Mouse (Mus musculus): ENCODE results near the gene Pacs2. TPM values are rescaled to one million over a fixed set of nuclear protein-coding genes. Genes with fewer than 3 reads are reported as not detected.

Pacs2 gene
- polyA plus RNA-seq, 1 experiment from 2014 or later, result 30.5 TPM

DNA sequence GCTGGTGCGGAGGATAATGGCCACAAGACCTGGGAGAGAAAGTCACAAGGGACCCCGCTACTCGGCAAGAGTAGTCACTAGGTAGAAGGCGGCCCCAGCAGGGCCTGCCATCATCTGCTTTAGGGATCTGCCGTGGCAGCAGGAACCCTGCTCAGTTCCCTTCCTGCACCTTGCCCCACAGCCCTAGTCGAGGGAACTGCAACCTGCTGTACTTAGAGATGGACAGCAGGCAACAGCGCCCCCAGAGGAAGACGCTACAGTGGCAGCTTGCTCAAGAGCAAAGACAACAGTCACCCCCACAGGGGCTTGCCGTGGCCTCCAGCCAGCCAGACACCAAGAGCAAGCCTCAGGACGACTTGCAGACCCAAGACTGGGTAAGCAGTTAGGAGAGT is 60.8 kb downstream of the Pacs2 start:
- Histone ChIP-seq H3K4me1 (peaks cover 21% of the 10 kb centered on the region), H3K4me3 (peak overlapping the region; percentile 42), H3K9me3 (no peaks in the 10 kb centered on the region), H3K27me3 (replicated peaks) (no peaks in the 10 kb centered on the region), H3K27ac (peak overlapping the region; percentile 75), H3K4me2 (replicated peaks) (peak overlapping the region; percentile 90), H3K9ac (peak overlapping the region; percentile 68), H3K36me3 (peaks cover 21% of the 10 kb centered on the region)
- WGBS, result 5% methylated on average over 10 of the region's 10 CpGs
- peak; percentile 80 for ATAC-seq (ENCODE audit: low FRiP score, low read depth)

DNA sequence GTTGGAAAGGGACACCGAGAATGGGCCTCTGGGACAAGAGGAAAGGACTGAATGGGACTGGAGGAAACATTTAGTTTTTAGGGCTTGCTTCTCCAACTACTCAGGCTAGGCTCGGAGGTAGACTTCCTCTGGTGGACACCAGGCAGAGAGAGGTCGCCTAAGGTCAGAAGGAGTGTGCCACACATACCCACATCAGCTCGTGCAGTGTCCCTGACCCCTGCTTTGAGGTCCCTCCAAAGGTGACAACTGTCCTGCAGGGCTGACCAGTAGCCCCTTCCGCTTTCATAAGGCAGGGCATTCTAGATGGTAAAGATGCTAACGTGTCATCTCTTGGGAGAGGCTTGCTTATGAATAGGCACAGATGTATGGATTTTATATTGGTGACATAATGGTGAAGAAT is 61.2 kb downstream of the Pacs2 start:
- 58% methylated on average over 6 of the region's 6 CpGs for WGBS
- Histone ChIP-seq H3K9ac (no peak overlapping the region), H3K4me1 (peaks cover 21% of the 10 kb centered on the region), H3K36me3 (peaks cover 17% of the 10 kb centered on the region), H3K9me3 (no peaks in the 10 kb centered on the region), H3K27me3 (replicated peaks) (no peaks in the 10 kb centered on the region), H3K4me2 (replicated peaks) (peak overlapping the region; percentile 90), H3K4me3 (no peak overlapping the region), H3K27ac (no peak overlapping the region)
- peak; percentile 10; the same call in 1 of the 2 replicates for ATAC-seq (ENCODE audit: low FRiP score, low read depth)

DNA sequence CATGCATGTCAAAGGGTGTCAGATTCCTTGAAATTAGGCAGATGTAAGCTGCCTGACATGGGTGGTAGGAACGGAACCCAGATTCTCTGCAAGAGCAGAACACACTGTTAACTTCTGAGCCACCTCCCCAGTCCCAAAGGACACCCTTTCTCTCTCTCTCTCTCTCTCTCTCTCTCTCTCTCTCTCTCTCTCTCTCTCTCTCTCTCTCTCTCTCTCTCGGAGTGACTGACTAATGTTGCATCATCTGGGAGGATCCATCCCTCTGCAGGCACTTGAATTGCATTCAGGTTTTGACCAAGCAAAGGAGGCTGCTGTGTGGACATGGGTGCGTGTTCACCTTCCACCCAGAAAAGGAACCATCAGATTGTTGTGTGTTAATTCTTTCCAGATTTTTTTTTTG is 73.0 kb downstream of the Pacs2 start:
- Histone ChIP-seq H3K36me3 (no peaks in the 10 kb centered on the region), H3K4me3 (no peak overlapping the region), H3K27me3 (replicated peaks) (0 out of 2 replicates have a peak, but pooled peaks cover 4% of the 10 kb centered on the region), H3K4me2 (replicated peaks) (no peak overlapping the region), H3K9me3 (no peaks in the 10 kb centered on the region), H3K9ac (no peak overlapping the region), H3K27ac (no peak overlapping the region), H3K4me1 (no peaks in the 10 kb centered on the region)
- no peak for ATAC-seq (ENCODE audit: low FRiP score, low read depth)
- WGBS, result 68% methylated on average over 3 of the region's 3 CpGs

DNA sequence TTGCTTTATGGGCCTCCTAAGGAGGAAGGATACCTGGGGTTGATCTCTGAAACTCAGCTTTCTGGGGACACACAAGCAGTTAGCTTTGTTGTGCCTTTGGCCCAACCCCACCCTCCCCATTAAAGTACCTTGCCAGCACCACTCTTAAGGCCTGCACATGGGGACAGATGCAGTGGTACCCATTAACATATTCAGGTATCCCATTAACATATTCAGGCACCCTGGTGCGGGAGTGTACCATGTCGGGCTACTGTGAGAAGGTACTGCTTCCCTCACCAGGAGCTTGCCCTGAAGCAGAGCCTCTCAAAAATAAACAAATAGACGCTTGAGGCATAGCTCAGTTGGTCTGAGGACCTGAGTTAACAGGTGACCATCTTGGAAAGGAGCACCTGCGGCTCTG is 73.7 kb downstream of the Pacs2 start:
- Histone ChIP-seq H3K36me3 (no peaks in the 10 kb centered on the region), H3K4me3 (no peak overlapping the region), H3K9ac (no peak overlapping the region), H3K4me2 (replicated peaks) (no peak overlapping the region), H3K4me1 (no peaks in the 10 kb centered on the region), H3K9me3 (no peaks in the 10 kb centered on the region), H3K27ac (no peak overlapping the region), H3K27me3 (replicated peaks) (0 out of 2 replicates have a peak, but pooled peaks cover 4% of the 10 kb centered on the region)
- ATAC-seq (ENCODE audit: low FRiP score, low read depth), result no peak
- 41% methylated on average over 4 of the region's 4 CpGs for WGBS

DNA sequence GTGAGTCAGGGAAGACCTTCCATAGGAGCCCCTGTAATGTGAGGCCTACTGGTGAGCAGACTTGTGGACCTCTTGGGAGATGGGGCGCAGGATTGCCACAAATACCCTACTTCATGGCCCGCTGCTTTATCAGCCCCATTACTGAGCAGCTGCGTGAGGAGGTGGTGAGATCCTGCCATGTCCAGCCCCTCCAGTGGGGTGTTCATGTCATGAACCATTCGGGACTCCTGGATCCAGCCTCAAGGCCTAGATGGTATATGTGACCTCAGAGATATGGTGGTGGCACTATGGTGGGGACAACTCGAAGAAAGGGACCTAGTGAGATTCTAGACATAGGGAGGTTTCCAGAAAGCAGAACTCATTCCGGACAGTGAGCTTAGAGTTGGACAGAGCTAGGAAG is 74.8 kb downstream of the Pacs2 start:
- no peak overlapping the region for H3K9ac ChIP-seq
- no peaks in the 10 kb centered on the region for H3K4me1 ChIP-seq
- H3K27me3 ChIP-seq (replicated peaks), result 0 out of 2 replicates have a peak, but pooled peaks cover 4% of the 10 kb centered on the region
- H3K36me3 ChIP-seq, result no peaks in the 10 kb centered on the region
- H3K9me3 ChIP-seq, result no peaks in the 10 kb centered on the region
- no peak for ATAC-seq (ENCODE audit: low FRiP score, low read depth)
- WGBS, result 86% methylated on average over 6 of the region's 6 CpGs
- no peak overlapping the region for H3K4me3 ChIP-seq
- H3K4me2 ChIP-seq (replicated peaks), result no peak overlapping the region
- no peak overlapping the region for H3K27ac ChIP-seq

DNA sequence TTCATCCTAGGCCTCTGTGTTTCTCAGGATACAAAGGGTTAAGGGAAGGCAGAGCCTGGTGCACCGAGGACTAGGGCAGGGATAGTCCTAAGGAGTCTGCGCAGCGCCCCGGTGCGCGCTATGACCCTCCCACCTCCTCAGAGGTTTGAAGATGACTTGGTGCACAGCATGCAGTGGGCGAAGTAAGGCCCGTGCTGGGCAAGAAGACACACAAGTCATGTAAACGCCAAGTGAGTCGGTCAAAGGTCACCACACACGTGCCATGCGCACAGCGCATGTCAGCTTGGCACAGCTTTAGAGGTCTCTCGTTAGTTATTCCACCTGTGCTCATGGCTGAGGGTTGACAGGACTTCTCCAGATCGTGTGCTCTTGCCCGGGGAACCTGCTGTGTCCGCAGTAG is 75.7 kb downstream of the Pacs2 start:
- H3K4me1 ChIP-seq, result no peaks in the 10 kb centered on the region
- H3K27ac ChIP-seq, result no peak overlapping the region
- no peaks in the 10 kb centered on the region for H3K9me3 ChIP-seq
- 83% methylated on average over 17 of the region's 17 CpGs for WGBS
- H3K36me3 ChIP-seq, result no peaks in the 10 kb centered on the region
- no peak for ATAC-seq (ENCODE audit: low FRiP score, low read depth)
- H3K4me3 ChIP-seq, result no peak overlapping the region
- 0 out of 2 replicates have a peak, but pooled peaks cover 4% of the 10 kb centered on the region for H3K27me3 ChIP-seq (replicated peaks)
- H3K4me2 ChIP-seq (replicated peaks), result no peak overlapping the region
- no peak overlapping the region for H3K9ac ChIP-seq

DNA sequence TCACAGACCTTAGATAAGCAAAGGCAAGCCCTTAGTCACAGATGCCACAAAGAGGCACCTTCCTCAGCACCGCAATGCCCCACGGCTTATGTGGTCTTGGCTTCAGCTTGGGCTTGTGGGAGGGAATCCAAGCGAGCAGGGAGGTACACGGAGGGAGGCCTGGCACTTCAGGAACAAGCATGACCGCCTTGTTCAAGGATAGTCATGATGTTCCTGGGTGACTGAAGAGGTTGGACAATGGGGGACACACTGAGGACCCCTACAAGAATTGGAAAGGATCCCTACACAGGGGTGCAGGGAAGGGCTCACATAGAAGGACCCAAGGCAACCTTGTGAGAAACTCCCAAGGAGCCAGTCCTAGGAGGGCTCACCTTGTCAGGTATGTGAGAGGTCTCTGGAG is 82.7 kb downstream of the Pacs2 start:
- Histone ChIP-seq H3K9me3 (no peaks in the 10 kb centered on the region), H3K4me2 (replicated peaks) (peak overlapping the region; percentile 82), H3K27ac (no peak overlapping the region), H3K27me3 (replicated peaks) (no peaks in the 10 kb centered on the region), H3K36me3 (no peaks in the 10 kb centered on the region), H3K4me3 (peak overlapping the region; percentile 98), H3K9ac (peak overlapping the region; percentile 97), H3K4me1 (peaks cover 36% of the 10 kb centered on the region)
- ATAC-seq (ENCODE audit: low FRiP score, low read depth), result peak; percentile 22; the same call in 1 of the 2 replicates
- WGBS, result 88% methylated on average over 5 of the region's 5 CpGs

DNA sequence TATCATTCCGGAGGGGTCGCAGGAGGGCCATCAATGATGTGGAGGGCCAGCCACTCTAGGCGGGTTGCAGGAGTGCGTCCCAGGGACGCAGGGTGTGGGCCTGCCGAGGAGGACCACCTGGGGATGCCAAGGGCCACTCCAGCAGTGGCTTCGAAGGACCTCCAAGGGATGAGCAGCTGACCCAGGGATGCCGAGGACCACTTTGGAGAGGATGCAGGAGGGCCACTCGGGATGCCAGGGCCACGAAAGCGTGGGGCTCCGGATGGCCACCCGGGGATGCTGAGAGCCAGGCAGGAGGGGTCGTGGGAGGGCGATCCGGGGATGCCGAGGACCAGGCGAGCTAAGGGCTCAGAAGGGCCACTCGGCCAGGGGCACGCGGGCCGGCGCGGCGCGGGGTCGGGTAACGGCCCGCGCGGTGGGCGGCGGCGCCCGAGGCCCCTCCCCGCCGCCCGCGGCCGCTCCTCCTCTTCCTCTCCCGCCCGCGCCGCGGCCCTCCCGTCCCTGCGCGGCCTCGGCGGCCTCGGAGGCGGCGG is 83.5 kb downstream of the Pacs2 start, which contains the start of gene Mta1:
TSS of gene Mta1 (plus strand) at position 530 of the 533 bp plus-strand sequence.
- Histone ChIP-seq H3K9me3 (no peaks in the 10 kb centered on the region), H3K4me3 (peak within 1 kb of the TSS; percentile 98), H3K36me3 (no peaks in the 10 kb centered on the region), H3K27me3 (replicated peaks) (no peaks in the 10 kb centered on the region), H3K4me2 (replicated peaks) (peak within 1 kb of the TSS; percentile 96), H3K27ac (peak within 1 kb of the TSS; percentile 37; the same call in 1 of the 2 replicates), H3K4me1 (peaks cover 36% of the 10 kb centered on the region), H3K9ac (peak within 1 kb of the TSS; percentile 97)
- ATAC-seq (ENCODE audit: low FRiP score, low read depth), result peak; percentile 63
- 2% methylated on average over 17 of the region's 53 CpGs for WGBS

DNA sequence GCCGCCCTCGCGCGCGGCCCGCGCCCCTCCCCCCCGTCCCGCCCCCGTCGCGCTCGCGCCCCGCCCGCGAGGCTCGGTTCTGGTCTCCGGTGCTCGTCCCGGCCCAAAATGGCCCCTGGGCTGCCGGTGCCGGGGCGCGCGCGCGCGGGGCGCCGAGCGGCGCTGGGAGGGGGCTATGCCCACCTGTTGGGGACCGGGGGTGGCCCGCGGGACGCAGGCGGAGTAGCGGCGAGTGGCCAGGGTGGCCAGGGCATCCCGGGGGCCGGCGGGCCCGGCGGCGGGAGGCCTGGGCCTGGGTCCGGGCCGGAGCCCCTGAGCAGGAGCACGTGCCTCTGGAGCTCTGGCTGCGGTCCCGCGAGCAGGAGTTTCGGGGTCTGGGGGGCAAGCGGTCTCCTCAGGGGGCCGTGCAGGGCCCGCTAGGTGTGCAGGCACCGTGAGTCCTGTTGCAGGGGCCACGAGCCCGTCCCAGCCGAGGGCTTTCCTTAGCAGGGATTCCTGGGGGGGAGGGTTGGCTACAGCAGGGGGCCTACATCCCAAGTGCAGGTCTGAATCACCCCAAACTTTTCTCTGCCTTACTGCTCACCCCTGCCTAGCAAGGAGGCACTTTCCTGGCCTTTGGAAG is 84.3 kb downstream of the Pacs2 start:
- Histone ChIP-seq H3K4me2 (replicated peaks) (peak overlapping the region; percentile 96), H3K9me3 (no peaks in the 10 kb centered on the region), H3K4me1 (peaks cover 36% of the 10 kb centered on the region), H3K27ac (peak overlapping the region; percentile 37; the same call in 1 of the 2 replicates), H3K4me3 (peak overlapping the region; percentile 98), H3K36me3 (no peaks in the 10 kb centered on the region), H3K27me3 (replicated peaks) (no peaks in the 10 kb centered on the region), H3K9ac (peak overlapping the region; percentile 97)
- under 1% methylated on average over 45 of the region's 60 CpGs for WGBS
- peak; percentile 19 for ATAC-seq (ENCODE audit: low FRiP score, low read depth)

DNA sequence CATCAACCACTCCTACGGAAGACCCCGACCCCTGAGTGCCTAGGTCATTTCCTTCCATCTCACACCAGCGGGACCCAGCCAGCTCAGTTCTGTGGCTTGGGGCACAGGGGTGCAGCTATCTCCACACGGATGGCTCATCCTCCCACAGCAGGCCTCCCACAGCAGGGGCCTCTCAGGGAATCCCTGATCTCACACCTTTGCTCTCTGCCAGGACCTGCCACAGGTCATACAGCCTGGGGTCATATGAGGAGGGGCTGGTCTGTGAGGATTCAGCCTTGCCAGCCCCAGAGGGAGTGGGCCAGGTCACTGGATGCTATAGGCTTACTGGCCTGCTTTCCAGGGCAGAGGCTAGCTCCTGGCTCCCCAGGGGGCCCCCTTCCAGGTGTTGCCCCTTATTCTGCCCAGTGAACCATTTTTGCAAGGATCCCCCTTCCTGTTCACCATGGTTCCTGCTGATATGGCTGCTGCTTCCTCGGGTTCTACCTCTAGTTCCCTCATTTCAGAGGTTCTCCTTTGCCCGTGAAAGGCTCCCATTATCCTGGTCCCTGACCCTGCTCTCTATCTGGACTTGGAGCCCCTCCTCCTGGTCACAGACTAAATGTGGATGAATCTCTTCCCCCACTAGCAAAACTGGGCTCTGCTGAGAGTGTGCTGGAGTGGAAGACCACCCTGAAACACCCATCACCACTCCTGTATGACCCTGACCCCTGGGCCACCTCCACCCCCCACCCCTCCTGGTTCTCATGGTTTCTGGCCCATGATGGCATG is 85.3 kb downstream of the Pacs2 start:
- H3K27me3 ChIP-seq (replicated peaks), result no peaks in the 10 kb centered on the region
- H3K27ac ChIP-seq, result no peak overlapping the region
- peak overlapping the region; percentile 98 for H3K4me3 ChIP-seq
- peak overlapping the region; percentile 97 for H3K9ac ChIP-seq
- H3K9me3 ChIP-seq, result no peaks in the 10 kb centered on the region
- no peak for ATAC-seq (ENCODE audit: low FRiP score, low read depth)
- no peaks in the 10 kb centered on the region for H3K36me3 ChIP-seq
- WGBS, result 37% methylated on average over 6 of the region's 6 CpGs
- H3K4me2 ChIP-seq (replicated peaks), result peak overlapping the region; percentile 96
- peaks cover 36% of the 10 kb centered on the region for H3K4me1 ChIP-seq

DNA sequence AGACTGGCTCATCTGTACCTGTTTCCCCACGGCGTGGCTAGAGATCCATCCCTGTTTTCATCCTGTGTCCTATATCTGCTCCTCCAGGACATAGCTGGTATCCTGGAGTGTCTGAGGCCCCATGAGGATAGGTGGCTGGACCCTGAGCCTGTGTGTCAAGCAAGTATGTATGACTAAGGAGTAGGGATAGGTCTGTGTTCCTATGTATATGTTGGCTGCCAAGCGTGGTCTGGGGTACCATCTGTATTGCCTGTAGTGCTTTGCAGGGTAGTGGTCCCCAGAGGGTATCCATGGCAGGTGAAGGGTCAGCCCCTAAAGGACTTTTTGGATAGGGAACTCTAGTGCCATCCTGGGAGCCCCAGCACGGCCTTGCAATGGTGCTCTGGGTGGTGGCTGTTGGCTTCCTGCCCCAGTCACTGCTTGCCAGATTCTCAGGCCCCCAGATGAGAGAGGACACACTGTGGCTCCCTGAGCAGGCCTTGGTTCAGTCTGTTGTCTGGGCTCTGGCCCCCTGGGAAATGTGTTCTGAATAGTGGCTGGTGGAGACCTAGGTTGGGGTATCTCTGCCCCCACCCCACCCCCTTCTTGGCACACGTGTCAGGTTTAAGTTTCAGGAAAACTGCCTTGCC is 86.3 kb downstream of the Pacs2 start:
- H3K27me3 ChIP-seq (replicated peaks), result no peaks in the 10 kb centered on the region
- H3K4me1 ChIP-seq, result peaks cover 36% of the 10 kb centered on the region
- 86% methylated on average over 5 of the region's 5 CpGs for WGBS
- H3K4me3 ChIP-seq, result no peak overlapping the region
- H3K9ac ChIP-seq, result peak overlapping the region; percentile 38; the same call in 1 of the 2 replicates
- H3K27ac ChIP-seq, result no peak overlapping the region
- ATAC-seq (ENCODE audit: low FRiP score, low read depth), result no peak
- H3K9me3 ChIP-seq, result no peaks in the 10 kb centered on the region
- peak overlapping the region; percentile 96 for H3K4me2 ChIP-seq (replicated peaks)
- H3K36me3 ChIP-seq, result no peaks in the 10 kb centered on the region
